Mouse (Mus musculus) forebrain, embryonic 16.5 days (tissue): ENCODE measurements around the gene Them5. TPM values are rescaled to one million over a fixed set of nuclear protein-coding genes. Genes with fewer than 3 reads are reported as not detected.

ENCODE experiments used
- ATAC-seq: fragments of 200-750 bp; cut with Nextera tagmentation; 2 replicates; pipeline ENCODE4 v1.8.0; 2017; ENCODE audit warnings: mild to moderate bottlenecking, moderate library complexity
- H3K27ac ChIP-seq: fragments of 300-500 bp; sonication (generic); 2 replicates; pipeline ENCODE4 v1.5.1; 2014; ENCODE audit warnings: low read length, control low read depth
- H3K27me3 ChIP-seq: fragments of 300-500 bp; sonication (generic); replicated peaks from 2 replicates; pipeline ENCODE4 v1.6.1; 2014; ENCODE audit warnings: low read length; ENCODE audit not compliant: control insufficient read depth, insufficient read depth
- H3K36me3 ChIP-seq: fragments of 300-500 bp; sonication (generic); 2 replicates; pipeline ENCODE4 v1.6.1; 2014; ENCODE audit not compliant: control insufficient read depth, insufficient read depth
- H3K4me1 ChIP-seq: fragments of 300-500 bp; sonication (generic); replicated peaks from 2 replicates; pipeline ENCODE4 v1.6.1; 2014; ENCODE audit warnings: low read length; ENCODE audit not compliant: control insufficient read depth, insufficient read depth
- H3K4me2 ChIP-seq: fragments of 300-500 bp; sonication (generic); 2 replicates; pipeline ENCODE4 v1.6.1; 2014; ENCODE audit warnings: mild to moderate bottlenecking, low read length, control low read depth
- H3K4me3 ChIP-seq: fragments of 300-500 bp; sonication (generic); replicated peaks from 2 replicates; pipeline ENCODE4 v1.5.1; 2014; ENCODE audit warnings: mild to moderate bottlenecking, low read length, control low read depth
- H3K9ac ChIP-seq: fragments of 300-500 bp; sonication (generic); replicated peaks from 2 replicates; pipeline ENCODE4 v1.6.1; 2014; ENCODE audit warnings: low read depth, low read length, control low read depth
- H3K9me3 ChIP-seq: fragments of 300-500 bp; sonication (generic); 2 replicates; pipeline ENCODE4 v1.6.1; 2016; ENCODE audit warnings: low read length; ENCODE audit not compliant: control insufficient read depth
- WGBS: fragments of 180-500 bp; shearing (Covaris S2); extraction: QIAGEN DNeasy Blood & Tissue Kit; methylation state at CpG from one replicate; pipeline ENCODE4 v1.1.7; 2014; 5-methylcytosine and 5-hydroxymethylcytosine counted together
- polyA plus RNA-seq: library from polyadenylated mRNA; unstranded; fragments of >200 nt; fragmentation: Nextera tagmentation; extraction: Ambion mirVana; gene quantifications from 2 replicates; pipeline ENCODE4 v1.2.1, GENCODE M21; 2015

The Them5 gene
- polyA plus RNA-seq, 1 experiment from 2014 or later: 0.33 TPM

DNA sequence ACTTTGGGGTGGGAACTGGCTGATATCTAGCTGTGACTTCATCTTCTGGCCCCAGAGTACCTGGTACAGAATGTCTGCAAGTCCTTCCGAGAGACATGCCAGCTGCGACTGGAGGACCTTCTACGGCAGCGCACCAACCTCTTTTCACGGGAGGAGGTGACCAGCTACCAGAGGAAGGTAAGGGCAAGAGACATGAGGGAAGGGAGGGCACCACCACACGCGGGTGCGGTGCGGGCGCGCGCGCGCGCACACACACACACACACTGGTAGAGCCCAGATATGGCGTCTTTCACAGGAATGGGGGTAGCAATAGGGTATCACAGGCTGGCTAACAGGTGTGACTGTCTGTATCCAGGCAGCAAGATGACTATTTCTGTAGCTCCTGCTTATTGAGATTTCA is 47.5 kb downstream of the Them5 start:
- no peak for ATAC-seq
- no peaks in the 10 kb centered on the region for H3K9me3 ChIP-seq
- no peaks in the 10 kb centered on the region for H3K4me1 ChIP-seq
- no peak overlapping the region for H3K4me3 ChIP-seq
- no peak overlapping the region for H3K9ac ChIP-seq
- no peaks in the 10 kb centered on the region for H3K27me3 ChIP-seq
- no peak overlapping the region for H3K27ac ChIP-seq
- WGBS: 96% methylated on average over 16 of the region's 16 CpGs
- no peaks in the 10 kb centered on the region for H3K36me3 ChIP-seq
- H3K4me2 ChIP-seq: no peak overlapping the region

DNA sequence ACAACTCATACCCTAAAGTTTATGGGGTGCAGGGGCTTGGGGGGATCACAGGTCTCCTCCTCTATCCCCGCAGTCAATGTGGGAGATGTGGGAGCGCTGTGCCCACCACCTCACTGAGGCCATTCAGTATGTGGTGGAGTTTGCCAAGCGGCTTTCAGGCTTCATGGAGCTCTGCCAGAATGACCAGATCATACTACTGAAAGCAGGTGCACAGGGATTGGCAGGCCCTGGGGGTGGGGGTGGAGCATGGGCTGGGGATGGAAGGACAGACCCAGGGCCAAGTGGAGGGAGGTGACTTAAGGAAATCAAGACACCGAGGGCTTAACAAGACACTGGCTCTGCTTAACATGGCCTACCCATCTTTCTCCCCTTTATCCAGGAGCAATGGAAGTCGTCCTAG is 49.1 kb downstream of the Them5 start:
- no peak overlapping the region for H3K9ac ChIP-seq
- no peaks in the 10 kb centered on the region for H3K9me3 ChIP-seq
- no peak overlapping the region for H3K27ac ChIP-seq
- WGBS: 77% methylated on average over 5 of the region's 5 CpGs
- no peak for ATAC-seq
- no peaks in the 10 kb centered on the region for H3K4me1 ChIP-seq
- no peaks in the 10 kb centered on the region for H3K27me3 ChIP-seq
- H3K4me3 ChIP-seq: no peak overlapping the region
- H3K36me3 ChIP-seq: no peaks in the 10 kb centered on the region
- no peak overlapping the region for H3K4me2 ChIP-seq

DNA sequence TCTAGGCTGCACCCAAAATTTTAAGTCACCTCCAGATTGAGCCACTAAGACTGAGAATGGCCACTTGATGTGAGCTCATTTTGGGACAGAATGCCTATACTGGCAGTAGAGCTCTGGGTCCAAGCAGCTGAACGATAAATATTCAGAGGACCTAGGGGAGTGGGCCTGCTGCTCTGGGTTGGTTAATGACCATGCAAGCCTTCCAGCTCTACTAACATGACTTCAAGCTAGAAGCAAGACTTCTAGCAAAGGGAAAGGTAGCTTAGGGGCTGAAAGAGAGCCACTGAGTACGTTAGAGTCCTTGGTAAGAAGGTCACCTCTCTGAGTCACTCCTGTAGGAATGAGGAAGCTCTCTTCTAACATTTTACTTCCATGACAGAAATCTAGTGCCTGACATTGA is 50.2 kb downstream of the Them5 start:
- WGBS: 88% methylated on average over 2 of the region's 2 CpGs
- ATAC-seq: no peak
- no peak overlapping the region for H3K4me3 ChIP-seq
- no peaks in the 10 kb centered on the region for H3K36me3 ChIP-seq
- H3K9me3 ChIP-seq: no peaks in the 10 kb centered on the region
- no peaks in the 10 kb centered on the region for H3K27me3 ChIP-seq
- H3K4me2 ChIP-seq: no peak overlapping the region
- H3K9ac ChIP-seq: no peak overlapping the region
- H3K27ac ChIP-seq: no peak overlapping the region
- no peaks in the 10 kb centered on the region for H3K4me1 ChIP-seq

DNA sequence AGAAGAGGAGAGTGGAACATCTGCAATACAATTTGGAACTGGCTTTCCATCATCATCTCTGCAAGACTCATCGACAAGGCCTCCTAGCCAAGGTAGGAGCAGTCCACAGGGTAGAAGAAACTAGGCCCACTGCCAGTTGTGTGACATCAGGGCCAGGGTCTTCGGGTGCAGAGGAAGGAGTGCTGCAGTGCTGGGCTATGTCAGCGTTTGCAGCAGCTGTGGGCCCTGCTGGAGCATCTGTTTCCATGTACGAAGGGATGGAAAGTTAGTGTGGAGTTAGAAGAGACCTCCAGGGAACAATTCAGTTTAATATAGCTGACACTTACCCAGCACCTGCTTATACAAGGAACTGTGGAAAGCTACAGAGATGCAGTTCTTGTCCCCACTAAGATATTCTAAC is 51.1 kb downstream of the Them5 start:
- Histone ChIP-seq H3K4me2 (no peak overlapping the region), H3K27ac (no peak overlapping the region), H3K9ac (no peak overlapping the region), H3K9me3 (no peaks in the 10 kb centered on the region), H3K4me3 (no peak overlapping the region), H3K36me3 (no peaks in the 10 kb centered on the region), H3K27me3 (no peaks in the 10 kb centered on the region), H3K4me1 (no peaks in the 10 kb centered on the region)
- no peak for ATAC-seq
- 77% methylated on average over 4 of the region's 4 CpGs for WGBS

DNA sequence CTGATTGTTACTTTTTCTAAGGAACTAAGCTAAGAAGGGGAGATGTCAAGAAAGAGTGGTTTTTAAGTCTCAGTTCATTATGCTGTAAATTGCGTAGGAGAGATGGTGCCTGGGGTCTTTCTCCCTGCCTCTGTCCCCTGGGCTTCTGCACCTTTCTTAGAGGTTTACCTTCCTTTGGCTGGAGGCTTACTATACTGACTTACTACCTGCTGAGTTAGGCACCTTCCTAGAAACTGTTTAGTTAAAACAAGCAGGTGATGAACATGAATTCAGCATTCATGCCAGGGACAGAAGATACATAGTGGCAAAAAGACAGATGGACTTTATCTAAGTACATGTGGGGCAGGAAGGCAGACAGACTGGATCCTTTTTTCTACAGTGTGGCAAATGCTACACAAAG is 54.4 kb downstream of the Them5 start:
- H3K4me3 ChIP-seq: no peak overlapping the region
- no peak overlapping the region for H3K4me2 ChIP-seq
- 67% methylated on average over 1 of the region's 1 CpGs for WGBS
- H3K27ac ChIP-seq: no peak overlapping the region
- no peaks in the 10 kb centered on the region for H3K27me3 ChIP-seq
- no peak overlapping the region for H3K9ac ChIP-seq
- H3K36me3 ChIP-seq: no peaks in the 10 kb centered on the region
- no peaks in the 10 kb centered on the region for H3K9me3 ChIP-seq
- no peak for ATAC-seq
- peaks cover 16% of the 10 kb centered on the region for H3K4me1 ChIP-seq

DNA sequence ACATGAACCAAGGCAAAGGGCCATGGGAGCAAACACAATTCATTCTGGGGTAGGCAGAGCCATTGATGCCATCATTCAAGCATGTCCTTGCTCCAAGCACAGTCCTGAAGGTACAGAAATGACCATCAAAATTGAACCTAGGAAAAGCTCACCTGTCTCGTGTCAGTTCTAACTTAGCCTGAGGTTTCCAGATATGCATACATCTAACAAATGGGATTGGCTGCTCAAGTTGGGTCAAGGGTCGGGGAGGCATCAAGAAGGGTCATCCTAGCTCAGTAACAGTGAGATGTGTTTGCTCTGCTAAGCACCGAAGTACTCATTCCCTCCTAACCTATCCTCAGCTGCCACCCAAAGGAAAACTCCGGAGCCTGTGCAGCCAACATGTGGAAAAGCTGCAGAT is 55.0 kb downstream of the Them5 start:
- WGBS: 94% methylated on average over 4 of the region's 4 CpGs
- H3K9me3 ChIP-seq: no peaks in the 10 kb centered on the region

More for the DNA sequence above, 55.0 kb downstream of the Them5 start:
- no peaks in the 10 kb centered on the region for H3K27me3 ChIP-seq
- no peaks in the 10 kb centered on the region for H3K36me3 ChIP-seq
- H3K4me2 ChIP-seq: no peak overlapping the region
- H3K4me3 ChIP-seq: no peak overlapping the region
- H3K27ac ChIP-seq: no peak overlapping the region
- ATAC-seq: no peak
- H3K9ac ChIP-seq: no peak overlapping the region
- H3K4me1 ChIP-seq: peaks cover 16% of the 10 kb centered on the region

Other genes starting within 250 kb of the Them5 start
- gene Gm10696, start 163.9 kb upstream of the Them5 start, polyA plus RNA-seq: not detected in 2 replicates
- gene Gm5286, start 145.4 kb upstream of the Them5 start, polyA plus RNA-seq: not detected in 2 replicates
- not detected in 2 replicates for gene Gm4778, start 78.1 kb upstream of the Them5 start, polyA plus RNA-seq
- 35.0 and 41.4 TPM in 2 replicates for gene Them4, start 32.0 kb upstream of the Them5 start, polyA plus RNA-seq
- 1.1 and 1.3 TPM in 2 replicates for gene C2cd4d, start 20.3 kb downstream of the Them5 start, polyA plus RNA-seq
- gene Rorc, start 30.7 kb downstream of the Them5 start, polyA plus RNA-seq: 0.37 and 0.54 TPM in 2 replicates
- gene Lingo4, start 56.4 kb downstream of the Them5 start, polyA plus RNA-seq: 1.1 and 1.2 TPM in 2 replicates
- gene Tdrkh, start 71.2 kb downstream of the Them5 start, polyA plus RNA-seq: 67.0 and 75.3 TPM in 2 replicates
- gene Mrpl9, start 101.2 kb downstream of the Them5 start, polyA plus RNA-seq: 58.8 and 62.1 TPM in 2 replicates
- 0.56 and 2.2 TPM in 2 replicates for gene Oaz3, start 101.8 kb downstream of the Them5 start, polyA plus RNA-seq
- 295 and 358 TPM in 2 replicates for gene Celf3, start 136.2 kb downstream of the Them5 start, polyA plus RNA-seq
- gene Riiad1, start 138.2 kb downstream of the Them5 start, polyA plus RNA-seq: 10.6 and 11.7 TPM in 2 replicates
- 85.2 and 92.5 TPM in 2 replicates for gene Snx27, start 240.6 kb downstream of the Them5 start, polyA plus RNA-seq